Mouse (Mus musculus) heart, postnatal 25 days (tissue): Measurements from ENCODE around the gene Ptch1. TPM values are rescaled to one million over a fixed set of nuclear protein-coding genes. Genes with fewer than 3 reads are reported as not detected.
A peak's percentile ranks its signal among the peaks of the same experiment; 100 is the strongest.

Experiments
- DNase-seq: peaks from one replicate; pipeline ENCODE4 v3.0.0; 2022; ENCODE audit warnings: low spot score
- intact Hi-C: fragments of 180-260 bp; cut with DNase I; formaldehyde crosslinking; loops from one replicate; pipeline ENCODE4 v1.15.1; 2025
- total RNA-seq, 2 experiments: library from RNA; stranded (reverse); gene quantifications; 2 replicates each; pipeline ENCODE4 v1.2.3; 2021

The Ptch1 gene
- 10 to 100 TPM; 12.4 to 14.9 TPM for total RNA-seq

GRCm38 (mm10) chr13:63573256-63573835, at the start of gene Ptch1:
Gene Ptch1, minus strand, starts transcription at chr13:63573598.
- intact Hi-C loops: loop anchor here (5.0 kb wide), 2 partner anchors 124 to 239 kb away; no protein-coding TSS in a partner anchor
- no peak for DNase-seq

- no peak for DNase-seq
- intact Hi-C loops: no loop called here
These were observed 47.9 kb upstream of the Ptch1 start for GRCm38 (mm10) chr13:63621301-63621700.

- DNase-seq: no peak
- intact Hi-C loops: no loop called here
These were observed 39.8 kb upstream of the Ptch1 start for GRCm38 (mm10) chr13:63613201-63613600.

- no peak for DNase-seq
- intact Hi-C loops: no loop called here
These were observed 36.3 kb upstream of the Ptch1 start for GRCm38 (mm10) chr13:63609734-63610133.

GRCm38 (mm10) chr13:63597593-63597992, 24.2 kb upstream of the Ptch1 start:
- intact Hi-C loops: loop anchor here (5.0 kb wide), 1 partner anchor 40 kb away; no protein-coding TSS in a partner anchor
- no peak for DNase-seq

- intact Hi-C loops: loop anchor here (5.0 kb wide), 1 partner anchor 41 kb away; no protein-coding TSS in a partner anchor
- DNase-seq: no peak
These were observed 22.5 kb upstream of the Ptch1 start for GRCm38 (mm10) chr13:63595869-63596268.

GRCm38 (mm10) chr13:63593469-63594050, 20.2 kb upstream of the Ptch1 start:
- DNase-seq: no peak
- intact Hi-C loops: no loop called here

GRCm38 (mm10) chr13:63592755-63593154, 19.4 kb upstream of the Ptch1 start:
- no peak for DNase-seq
- intact Hi-C loops: no loop called here

- no peak for DNase-seq
- intact Hi-C loops: loop anchor here (5.0 kb wide), 2 partner anchors 123 to 238 kb away; no protein-coding TSS in a partner anchor
These were observed 1.2 kb upstream of the Ptch1 start for GRCm38 (mm10) chr13:63574601-63575000.

- no peak for DNase-seq
- intact Hi-C loops: loop anchor here (5.0 kb wide), 2 partner anchors 125 to 240 kb away; no protein-coding TSS in a partner anchor
These were observed 744 bp downstream of the Ptch1 start for GRCm38 (mm10) chr13:63572453-63573255.

- intact Hi-C loops: loop anchor here (5.0 kb wide), 2 partner anchors 125 to 240 kb away; no protein-coding TSS in a partner anchor
- no peak for DNase-seq
These were observed 1.3 kb downstream of the Ptch1 start for GRCm38 (mm10) chr13:63572111-63572452.

- DNase-seq: no peak
- intact Hi-C loops: loop anchor here (5.0 kb wide), 2 partner anchors 127 to 242 kb away; no protein-coding TSS in a partner anchor
These were observed 2.9 kb downstream of the Ptch1 start for GRCm38 (mm10) chr13:63570456-63570855.

- no peak for DNase-seq
- intact Hi-C loops: loop anchor here (2.0 to 10.0 kb wide), 3 partner anchors 73 to 585 kb away; partner anchors contain the start of gene Zfp367
These were observed 4.0 kb downstream of the Ptch1 start for GRCm38 (mm10) chr13:63569396-63569756.

- no peak for DNase-seq
- intact Hi-C loops: loop anchor here (2.0 to 10.0 kb wide), 3 partner anchors 74 to 586 kb away; partner anchors contain the start of gene Zfp367
These were observed 4.5 kb downstream of the Ptch1 start for GRCm38 (mm10) chr13:63568741-63569395.

GRCm38 (mm10) chr13:63568306-63568705, 5.1 kb downstream of the Ptch1 start:
- DNase-seq: no peak
- intact Hi-C loops: loop anchor here (2.0 to 10.0 kb wide), 3 partner anchors 74 to 586 kb away; partner anchors contain the start of gene Zfp367

- intact Hi-C loops: loop anchor here (2.0 to 10.0 kb wide), 3 partner anchors 75 to 587 kb away; partner anchors contain the start of gene Zfp367
These were observed 5.6 kb downstream of the Ptch1 start for GRCm38 (mm10) chr13:63567677-63568293.

GRCm38 (mm10) chr13:63566018-63567015, 7.1 kb downstream of the Ptch1 start:
- intact Hi-C loops: loop anchor here (10.0 kb wide), 2 partner anchors 302 to 588 kb away; partner anchors contain the start of gene Zfp367
- DNase-seq: peak; percentile 76

More at GRCm38 (mm10) chr13:63567677-63568293, 5.6 kb downstream of the Ptch1 start:
- peak; percentile 92 for DNase-seq
